Mouse (Mus musculus) kidney, adult 2 months (tissue): ENCODE data around the gene Tango6.

Experiments used
- CTCF ChIP-seq: fragments of 200-500 bp; conservative IDR thresholded peaks from 2 replicates; pipeline ENCODE4 v1.5.1; 2011; ENCODE audit warnings: low read depth, mild to moderate bottlenecking, control low read depth, low read length, moderate library complexity, mixed read lengths; ENCODE audit not compliant: insufficient read depth, insufficient read length
- POLR2A ChIP-seq: fragments of 200-500 bp; IDR thresholded peaks from one replicate; pipeline ENCODE4 v1.6.1; 2011; ENCODE audit warnings: low read depth, low read length, control low read depth

DNA sequence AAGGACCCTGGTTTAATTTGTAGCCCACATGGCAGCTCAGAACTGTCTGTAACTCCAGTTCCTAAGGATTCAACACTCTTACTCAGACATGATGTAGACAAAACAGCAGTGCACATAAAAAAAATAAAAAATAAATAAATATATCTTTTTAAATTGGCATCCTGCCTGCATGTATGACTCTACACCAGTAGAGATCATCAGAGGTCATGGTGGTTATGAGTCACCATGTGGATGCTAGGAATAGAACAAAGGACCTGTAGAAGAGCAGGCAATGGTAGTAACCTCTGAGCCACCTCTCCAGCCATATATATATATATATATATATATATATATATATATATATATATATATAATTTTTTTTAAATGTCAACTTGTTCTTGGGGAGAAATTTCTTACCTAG lies 26.8 kb upstream of the Tango6 start:
- no peak for TF ChIP-seq POLR2A
- TF ChIP-seq CTCF = no peak
